Mouse (Mus musculus) myocyte (in vitro differentiated cells): ENCODE measurements at regions not wholly inside any gene's neighbourhood (a gene's known extent, or its start where the extent isn't known, plus 50 kb on each side); places are given as distances from the start of the nearest gene placed in this dataset.

ENCODE experiments used
- CEBPB ChIP-seq: IDR thresholded peaks from 2 replicates; pipeline ENCODE4 v1.6.1; 2011; ENCODE audit warnings: mild to moderate bottlenecking, moderate library complexity; ENCODE audit not compliant: poor library complexity, insufficient read depth, severe bottlenecking
- E2F4 ChIP-seq: IDR thresholded peaks from one replicate; pipeline ENCODE4 v1.6.1; 2011; ENCODE audit warnings: mild to moderate bottlenecking, control low read depth, moderate library complexity; ENCODE audit not compliant: insufficient read depth
- MAX ChIP-seq: IDR thresholded peaks from one replicate; pipeline ENCODE4 v1.6.1; 2011; ENCODE audit warnings: low read depth, mild to moderate bottlenecking, control low read depth
- MYOD1 ChIP-seq, 3 experiments: IDR thresholded peaks; one replicate each; pipeline ENCODE4 v1.6.1; 2011; ENCODE audit warnings: control low read depth in 2 of 3, low read depth in 2 of 3, mild to moderate bottlenecking in 2 of 3, moderate library complexity in 1 of 3; ENCODE audit not compliant: insufficient read length in 2 of 3, control insufficient read depth in 1 of 3
- POLR2A ChIP-seq: IDR thresholded peaks from one replicate; pipeline ENCODE4 v1.6.1; 2011; ENCODE audit warnings: low read depth, mild to moderate bottlenecking, control low read depth, moderate library complexity; ENCODE audit not compliant: insufficient read length
- POLR2AphosphoS2 ChIP-seq: IDR thresholded peaks from one replicate; pipeline ENCODE4 v1.6.1; 2011; ENCODE audit warnings: low read depth, control low read depth; ENCODE audit not compliant: insufficient read length
- REST ChIP-seq: IDR thresholded peaks from one replicate; pipeline ENCODE4 v1.6.1; 2011; ENCODE audit warnings: mild to moderate bottlenecking, control low read depth, moderate library complexity; ENCODE audit not compliant: insufficient read depth, insufficient read length
- TCF12 ChIP-seq: IDR thresholded peaks from one replicate; pipeline ENCODE4 v1.6.1; 2011; ENCODE audit warnings: mild to moderate bottlenecking, control low read depth; ENCODE audit not compliant: poor library complexity, insufficient read depth, severe bottlenecking

DNA sequence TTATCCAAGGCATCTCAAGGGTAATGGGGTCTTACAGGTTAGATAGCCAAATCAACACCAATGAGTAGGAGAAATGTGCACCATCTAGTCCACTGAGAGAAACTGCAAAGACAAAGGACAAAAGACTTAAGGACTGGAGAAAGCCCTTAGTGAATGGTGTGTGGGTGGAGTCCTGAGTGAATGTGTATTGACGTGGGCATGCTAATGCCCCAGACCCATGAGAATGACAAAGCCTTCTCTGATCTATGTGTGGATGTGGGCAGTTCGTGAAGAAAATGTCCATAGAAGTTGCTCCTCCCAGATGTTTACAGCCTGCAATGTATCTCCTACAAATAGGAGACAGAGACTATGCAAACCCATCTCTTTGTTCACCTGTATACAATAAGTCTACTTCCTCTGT is 188.7 kb upstream of the Arx start:
- no peak for TF ChIP-seq POLR2AphosphoS2
- TF ChIP-seq POLR2A = no peak
- no peak for TF ChIP-seq REST
- TF ChIP-seq MYOD1 (IDR thresholded peaks at IDR 0.05; ENCODE audit: control insufficient read depth in 1 of 3, insufficient read length in 2 of 3, low read depth in 2 of 3) = no peak
- TF ChIP-seq E2F4 = no peak
- TF ChIP-seq MAX = no peak
- TF ChIP-seq TCF12 = no peak
- no peak for TF ChIP-seq CEBPB
